Mouse (Mus musculus) heart, postnatal 0 days (tissue): Measurements from ENCODE around the gene Siglec1.

Experiments used
- CTCF ChIP-seq: IDR thresholded peaks from 2 replicates; pipeline ENCODE4 v1.5.1; 2016; ENCODE audit warnings: antibody characterized with exemption, control low read depth, low read depth
- EP300 ChIP-seq: IDR thresholded peaks from 2 replicates; pipeline ENCODE4 v1.6.1; 2016; ENCODE audit warnings: antibody characterized with exemption, low read depth

- TF ChIP-seq CTCF: no peak
- no peak for TF ChIP-seq EP300
These were observed 49.1 kb upstream of the Siglec1 start for GRCm38 (mm10) chr2:131135521-131136139.
